Mouse (Mus musculus): ENCODE data around the gene 1700022I11Rik. TPM values are rescaled to one million over a fixed set of nuclear protein-coding genes. Genes with fewer than 3 reads are reported as not detected.

The 1700022I11Rik gene
- polyA plus RNA-seq, 1 experiment, result not detected

- no peak for TF ChIP-seq GATA1 (IDR thresholded peaks at IDR 0.05; ENCODE audit: low read length)
These were observed 20.9 kb upstream of the 1700022I11Rik start for GRCm38 (mm10) chr4:42948527-42948926.

GRCm38 (mm10) chr4:42949051-42949675 is 20.2 kb upstream of the 1700022I11Rik start:
- TF ChIP-seq GATA1 (IDR thresholded peaks at IDR 0.05; ENCODE audit: low read length), result no peak

DNA sequence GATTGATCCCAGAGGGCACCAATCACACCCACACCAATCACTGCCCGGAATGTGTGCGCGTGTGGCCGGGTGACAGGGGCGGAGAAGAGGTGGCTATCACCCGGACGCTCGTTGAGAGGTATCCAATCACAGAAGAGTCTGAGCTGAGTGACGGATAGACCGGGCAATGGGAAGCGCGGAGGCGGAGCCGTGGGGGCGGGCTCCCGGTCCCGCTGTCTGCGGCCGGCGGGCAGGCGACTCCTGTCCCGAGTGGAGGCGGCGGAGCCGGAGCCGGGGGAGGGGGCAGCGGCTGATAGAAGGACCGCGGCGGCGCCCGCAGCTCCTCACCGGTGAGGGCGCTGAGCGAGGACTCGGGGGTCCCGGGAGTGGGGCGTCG is 19.7 kb upstream of the 1700022I11Rik start, which contains the start of gene Dnajb5:
Gene Dnajb5, plus strand, starts transcription at position 139 of the 376 bp plus-strand sequence.
- TF ChIP-seq GATA1 (IDR thresholded peaks at IDR 0.05; ENCODE audit: low read length), result no peak

DNA sequence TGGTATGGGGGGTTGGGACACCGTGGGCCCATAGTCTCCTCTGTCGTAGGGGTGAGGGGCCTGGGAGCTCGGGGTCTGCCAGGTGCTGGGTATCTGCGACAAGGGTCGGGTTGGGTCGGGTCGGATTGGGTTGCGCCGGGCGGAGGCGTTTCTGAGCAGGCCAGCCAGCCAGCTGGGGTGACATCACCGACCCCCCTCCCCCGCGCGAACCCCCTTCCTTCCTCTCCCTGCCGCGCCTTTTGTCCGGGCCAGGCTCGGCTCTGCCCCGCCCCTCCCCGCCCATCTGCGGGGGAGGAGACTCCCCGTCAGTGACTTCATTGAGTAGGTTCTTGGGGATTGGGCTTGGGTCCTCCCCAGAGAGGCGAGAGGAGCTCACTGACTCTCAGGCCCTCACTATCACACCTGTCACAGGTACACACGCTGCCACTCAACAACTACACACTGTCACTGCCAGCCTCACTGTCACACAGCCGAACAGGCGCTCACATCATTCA is 19.3 kb upstream of the 1700022I11Rik start:
- no peak for TF ChIP-seq GATA1 (IDR thresholded peaks at IDR 0.05; ENCODE audit: low read length)

- TF ChIP-seq GATA1 (IDR thresholded peaks at IDR 0.05; ENCODE audit: low read length), result no peak
These were observed 17.9 kb upstream of the 1700022I11Rik start for GRCm38 (mm10) chr4:42951206-42952195.

- TF ChIP-seq GATA1 (IDR thresholded peaks at IDR 0.05; ENCODE audit: low read length), result no peak
These were observed 16.8 kb upstream of the 1700022I11Rik start for GRCm38 (mm10) chr4:42952563-42952962.

DNA sequence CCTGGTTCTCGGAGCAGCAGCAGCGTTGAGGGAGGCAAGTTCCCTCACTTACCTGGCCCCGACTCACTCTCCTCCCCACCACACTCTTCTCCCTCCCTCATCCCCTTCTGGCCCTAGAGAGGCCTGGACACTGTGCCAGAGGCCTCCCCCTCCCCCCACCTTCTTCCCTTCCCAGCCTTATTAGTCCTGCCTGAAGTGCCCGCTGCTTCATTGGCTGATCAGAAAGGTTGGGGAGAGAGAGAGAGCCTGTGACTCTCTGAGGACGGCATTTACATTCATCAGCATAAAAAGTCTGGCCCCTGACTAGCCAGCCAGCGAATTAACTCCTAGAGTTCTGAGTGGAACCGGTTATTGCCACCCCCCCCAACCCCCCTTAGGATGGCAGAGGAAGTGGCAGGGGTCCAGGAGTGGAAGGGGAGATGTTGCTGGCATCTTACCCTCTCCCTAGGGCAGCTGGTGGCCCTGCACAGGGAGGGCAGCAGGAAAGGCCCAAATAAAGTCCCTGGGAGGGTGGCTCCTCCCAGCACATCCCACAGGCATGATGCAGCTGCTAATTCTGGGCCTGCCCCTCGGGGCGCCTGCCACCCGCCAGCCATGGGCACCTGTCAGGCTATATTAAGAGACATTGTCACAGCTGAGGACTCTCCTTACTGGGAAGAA is 15.8 kb upstream of the 1700022I11Rik start:
- no peak for TF ChIP-seq GATA1 (IDR thresholded peaks at IDR 0.05; ENCODE audit: low read length)

DNA sequence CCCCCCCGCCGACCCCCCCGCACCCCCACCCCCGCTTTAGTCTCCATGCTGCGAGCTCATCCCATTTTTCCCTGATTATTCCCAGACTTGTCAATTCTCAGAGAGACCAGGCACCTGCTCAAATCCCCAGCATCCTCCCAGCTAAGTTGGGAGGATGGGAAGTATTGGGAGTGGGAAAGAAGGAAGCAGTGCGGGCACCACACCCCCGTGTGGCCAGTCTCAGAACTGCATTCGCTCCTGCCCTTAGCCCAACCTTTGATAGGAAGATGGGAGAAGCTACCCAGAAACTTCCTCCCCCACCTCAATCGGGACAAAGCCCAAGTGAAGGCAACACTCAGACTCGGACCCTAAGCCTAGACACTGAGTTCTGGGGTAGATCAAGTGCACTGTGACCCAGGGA is 15.1 kb upstream of the 1700022I11Rik start:
- no peak for TF ChIP-seq GATA1 (IDR thresholded peaks at IDR 0.05; ENCODE audit: low read length)

DNA sequence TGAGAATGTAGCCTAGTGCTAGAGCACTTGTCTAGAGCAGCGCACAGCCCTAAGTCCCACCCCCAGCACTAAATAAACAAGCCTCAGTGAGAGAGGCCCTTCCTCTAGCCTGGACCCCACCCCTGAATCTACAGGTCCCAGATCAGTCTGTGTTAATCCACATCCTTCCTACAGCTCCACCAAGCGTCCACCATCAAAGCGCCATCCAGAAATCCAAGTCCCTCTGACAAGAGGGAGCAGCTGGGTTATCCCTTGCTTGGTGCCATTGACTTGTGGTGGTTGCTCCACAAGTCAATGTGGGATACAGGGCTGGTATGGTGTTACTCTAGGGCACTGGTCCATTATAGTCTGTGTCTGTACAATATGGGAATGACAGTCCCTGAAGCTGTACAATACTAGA is 14.2 kb upstream of the 1700022I11Rik start:
- TF ChIP-seq GATA1 (IDR thresholded peaks at IDR 0.05; ENCODE audit: low read length), result no peak

GRCm38 (mm10) chr4:42956581-42956980 is 12.8 kb upstream of the 1700022I11Rik start:
- TF ChIP-seq GATA1 (IDR thresholded peaks at IDR 0.05; ENCODE audit: low read length), result no peak

- TF ChIP-seq GATA1 (IDR thresholded peaks at IDR 0.05; ENCODE audit: low read length), result no peak
These were observed 12.1 kb upstream of the 1700022I11Rik start for GRCm38 (mm10) chr4:42957306-42957705.

- TF ChIP-seq GATA1 (IDR thresholded peaks at IDR 0.05; ENCODE audit: low read length), result no peak
These were observed 11.4 kb upstream of the 1700022I11Rik start for GRCm38 (mm10) chr4:42957979-42958378.

- no peak for TF ChIP-seq GATA1 (IDR thresholded peaks at IDR 0.05; ENCODE audit: low read length)
These were observed 10.5 kb upstream of the 1700022I11Rik start for GRCm38 (mm10) chr4:42958942-42959341.

DNA sequence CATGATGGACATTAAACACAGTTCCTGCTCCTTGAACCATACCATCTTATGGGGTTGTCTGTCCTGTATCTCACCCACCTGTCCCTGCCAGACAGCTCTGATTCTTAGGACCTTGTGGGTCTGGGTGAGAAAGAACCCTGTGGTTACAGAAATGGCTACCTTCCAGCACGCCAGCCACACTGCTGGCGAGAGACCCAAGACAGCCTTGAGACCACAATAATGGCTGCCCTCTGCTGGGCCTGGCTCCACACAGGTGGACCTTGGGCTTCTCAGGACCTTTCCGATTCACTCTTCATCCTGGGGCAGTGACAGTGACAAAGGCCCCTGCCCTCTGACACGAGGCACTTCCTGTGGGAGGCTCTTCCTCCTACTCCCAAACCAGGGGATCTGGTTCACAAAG is 10.0 kb upstream of the 1700022I11Rik start:
- TF ChIP-seq GATA1 (IDR thresholded peaks at IDR 0.05; ENCODE audit: low read length), result no peak

GRCm38 (mm10) chr4:42961592-42961991 is 7.8 kb upstream of the 1700022I11Rik start:
- TF ChIP-seq GATA1 (IDR thresholded peaks at IDR 0.05; ENCODE audit: low read length), result no peak

DNA sequence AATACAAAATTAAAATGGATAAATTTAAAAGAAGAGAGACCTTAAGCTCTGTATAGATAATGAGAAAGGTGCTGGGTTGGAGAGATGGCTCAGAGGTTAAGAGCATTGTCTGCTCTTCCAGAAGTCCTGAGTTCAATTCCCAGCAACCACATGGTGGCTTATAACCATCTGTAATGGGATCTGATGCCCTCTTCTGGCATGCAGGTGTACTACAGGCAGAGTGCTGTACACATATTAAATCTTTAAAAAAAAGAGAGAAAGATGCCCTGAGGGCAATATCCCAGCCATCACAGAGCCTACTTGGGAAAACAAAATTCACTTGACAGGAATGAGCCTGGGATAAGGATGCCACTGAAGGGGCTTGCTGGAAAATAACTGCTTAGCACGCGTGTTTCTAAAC is 5.9 kb upstream of the 1700022I11Rik start:
- TF ChIP-seq GATA1 (IDR thresholded peaks at IDR 0.05; ENCODE audit: low read length), result no peak

Data from G1E-ER4 (cell line).